Mouse (Mus musculus): Measurements from ENCODE around the gene Creg2.

DNA sequence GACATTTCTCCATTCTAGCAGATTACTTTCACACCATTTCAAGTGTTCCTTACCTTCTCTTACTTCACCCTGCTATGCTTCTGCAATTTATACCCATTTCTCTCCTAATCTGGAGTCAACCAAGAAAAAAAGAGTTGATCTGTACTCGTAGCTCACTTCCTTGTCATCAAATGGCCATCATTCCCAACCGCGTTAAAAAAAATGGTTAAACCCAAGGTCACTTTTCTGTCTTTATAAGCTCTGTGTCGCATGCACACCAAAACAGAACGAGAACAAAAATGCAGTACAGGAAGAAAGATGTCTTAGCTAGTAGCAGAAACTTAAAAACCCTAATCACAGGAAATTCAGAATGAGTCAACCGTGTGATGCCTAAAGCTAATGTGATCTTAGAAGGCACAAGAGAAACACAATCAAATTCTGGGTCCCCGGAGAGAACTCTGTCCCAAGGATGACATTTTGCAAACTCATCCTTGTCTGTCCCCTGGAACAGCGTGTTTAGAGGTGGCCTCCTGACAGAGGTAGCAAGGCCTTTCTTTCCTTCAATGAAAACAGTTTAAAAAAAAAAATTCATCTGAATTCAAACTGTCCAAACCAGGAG lies 75.4 kb downstream of the Creg2 start:
- TF ChIP-seq CTCF (IDR thresholded peaks at IDR 0.05) (no peak), EP300 (IDR thresholded peaks at IDR 0.05) (no peak)

All from lung, postnatal 0 days (tissue).